In genomic region chr5:75070132-75070531, GRCm38 (mm10) we compare ENCODE assay signal across 13 mouse cellular contexts. TPM values are rescaled to one million over a fixed set of nuclear protein-coding genes. Genes with fewer than 3 reads are reported as not detected.
DNase-seq lines count a peak whose midpoint lies in the region; ATAC-seq and TF ChIP-seq lines count a peak whose summit lies in the region.
"Had no signal": no experiment of that assay in that cellular context is flagged by ENCODE, and none has a peak within 500 bp of the region (broad histone marks: within the 10 kb centered on the region; RNA-seq: fewer than 3 reads in every experiment).

No protein-coding gene starts in this region.

- peaks cover 95% of the 10 kb centered on the region for H3K27me3 ChIP-seq in megakaryocyte, embryonic 14.5 days (replicated peaks)
- H3K27me3 ChIP-seq in embryonic facial prominence, embryonic 11.5 days (ENCODE audit: control insufficient read depth, insufficient read depth, low read length) = peaks cover 65% of the 10 kb centered on the region
- peaks cover 97% of the 10 kb centered on the region for H3K27me3 ChIP-seq in hindbrain, embryonic 13.5 days
- H3K27me3 ChIP-seq in stomach, postnatal 0 days (ENCODE audit: control insufficient read depth, insufficient read depth, low read length) = peaks cover 26% of the 10 kb centered on the region

- peak overlapping the region; percentile 71 for H3K4me3 ChIP-seq in megakaryocyte, embryonic 14.5 days (replicated peaks)
- no peak overlapping the region for H3K4me3 ChIP-seq in embryonic facial prominence, embryonic 11.5 days (ENCODE audit: low read depth, low read length)
- H3K4me3 ChIP-seq in hindbrain, embryonic 13.5 days = no peak overlapping the region
- no peak overlapping the region for H3K4me3 ChIP-seq in stomach, postnatal 0 days (ENCODE audit: low read depth, low read length)
- H3K4me3 ChIP-seq: lung, embryonic 15.5 days; stomach, embryonic 15.5 days had no signal

- H3K9me3 ChIP-seq in megakaryocyte, embryonic 14.5 days = peaks cover 19% of the 10 kb centered on the region
- H3K9me3 ChIP-seq in embryonic facial prominence, embryonic 11.5 days (replicated peaks; ENCODE audit: control insufficient read depth, low read length) = no peaks in the 10 kb centered on the region
- H3K9me3 ChIP-seq in hindbrain, embryonic 13.5 days = no peaks in the 10 kb centered on the region
- H3K9me3 ChIP-seq in stomach, postnatal 0 days (ENCODE audit: control insufficient read depth, low read length) = no peaks in the 10 kb centered on the region
- H3K9me3 ChIP-seq: lung, embryonic 15.5 days; stomach, embryonic 15.5 days had no signal

- H3K36me3 ChIP-seq in megakaryocyte, embryonic 14.5 days (replicated peaks; ENCODE audit: low read length) = no peaks in the 10 kb centered on the region
- no peaks in the 10 kb centered on the region for H3K36me3 ChIP-seq in embryonic facial prominence, embryonic 11.5 days (replicated peaks; ENCODE audit: control insufficient read depth, insufficient read depth, low read depth, low read length)
- no peaks in the 10 kb centered on the region for H3K36me3 ChIP-seq in hindbrain, embryonic 13.5 days
- H3K36me3 ChIP-seq in stomach, postnatal 0 days (ENCODE audit: control insufficient read depth, insufficient read depth, low read length) = no peaks in the 10 kb centered on the region
- H3K36me3 ChIP-seq: lung, embryonic 15.5 days; stomach, embryonic 15.5 days had no signal

- peaks cover 28% of the 10 kb centered on the region for H3K4me1 ChIP-seq in megakaryocyte, embryonic 14.5 days
- H3K4me1 ChIP-seq in embryonic facial prominence, embryonic 11.5 days (ENCODE audit: control insufficient read depth, insufficient read depth, low read length) = peaks cover 5% of the 10 kb centered on the region
- peaks cover 52% of the 10 kb centered on the region for H3K4me1 ChIP-seq in hindbrain, embryonic 13.5 days (replicated peaks)
- no peaks in the 10 kb centered on the region for H3K4me1 ChIP-seq in stomach, postnatal 0 days (replicated peaks; ENCODE audit: control insufficient read depth, insufficient read depth)

- ATAC-seq in megakaryocyte, adult 5-6 weeks (ENCODE audit: poor library complexity, severe bottlenecking) = no peak
- ATAC-seq in embryonic facial prominence, embryonic 11.5 days (replicated peaks; ENCODE audit: insufficient number of reproducible peaks, low FRiP score, low TSS enrichment, low read depth) = no peak
- ATAC-seq in hindbrain, embryonic 13.5 days (ENCODE audit: low FRiP score) = no peak
- ATAC-seq in stomach, postnatal 0 days (ENCODE audit: low FRiP score, low TSS enrichment) = no peak

- TF ChIP-seq CTCF in stomach, postnatal 0 days (IDR thresholded peaks at IDR 0.05; ENCODE audit: low read depth) = no peak

- H3K27ac ChIP-seq in embryonic facial prominence, embryonic 11.5 days (replicated peaks; ENCODE audit: low read depth, low read length) = no peak overlapping the region
- H3K27ac ChIP-seq in hindbrain, embryonic 13.5 days = no peak overlapping the region
- H3K27ac ChIP-seq in stomach, postnatal 0 days (replicated peaks) = no peak overlapping the region
- H3K27ac ChIP-seq: lung, embryonic 15.5 days; stomach, embryonic 15.5 days had no signal

- no peak overlapping the region for H3K9ac ChIP-seq in embryonic facial prominence, embryonic 11.5 days (replicated peaks; ENCODE audit: low read length)
- H3K9ac ChIP-seq in hindbrain, embryonic 13.5 days = no peak overlapping the region
- H3K9ac ChIP-seq in stomach, postnatal 0 days (ENCODE audit: low read length) = no peak overlapping the region
- H3K9ac ChIP-seq: lung, embryonic 15.5 days; stomach, embryonic 15.5 days had no signal

- WGBS in embryonic facial prominence, embryonic 11.5 days = 1% methylated on average over 13 of the region's 13 CpGs
- 0% methylated on average over 13 of the region's 13 CpGs for whole genome bisulfite sequencing in hindbrain, embryonic 13.5 days
- WGBS in stomach, postnatal 0 days = 19% methylated on average over 12 of the region's 13 CpGs

- peak; percentile 45 for DNase-seq in embryonic facial prominence, embryonic 11.5 days (ENCODE audit: low spot score)
- DNase-seq in retina, embryonic 14.5 days (ENCODE audit: low spot score) = peak; percentile 60
- DNase-seq in lung, postnatal 4 days = no peak
- DNase-seq in adrenal gland, adult 18-20 months (ENCODE audit: low spot score in 2 of 2) = no peak
- no peak for DNase-seq in stomach, postnatal 0 days (ENCODE audit: low spot score)
- DNase-seq: kidney, adult 9 months had no signal

- no peak overlapping the region for H3K4me2 ChIP-seq in embryonic facial prominence, embryonic 11.5 days (ENCODE audit: low read depth, low read length)
- peak overlapping the region; percentile 28 for H3K4me2 ChIP-seq in hindbrain, embryonic 13.5 days
- H3K4me2 ChIP-seq in stomach, postnatal 0 days (replicated peaks; ENCODE audit: low read depth) = no peak overlapping the region
- H3K4me2 ChIP-seq: lung, embryonic 15.5 days; stomach, embryonic 15.5 days had no signal

- TF ChIP-seq EP300 in stomach, postnatal 0 days (optimal IDR thresholded peaks at IDR 0.05) = no peak

RNA-seq across cellular contexts. Expression of gene Gsx2, which starts 5.3 kb away (rescaled TPM):
- polyA plus RNA-seq in megakaryocyte, embryonic 14.5 days (2012; ENCODE audit: insufficient read depth, low replicate concordance) = not detected in 2 replicates
- not detected in 2 replicates for total RNA-seq in megakaryocyte, adult 5-6 weeks (2015)
- not detected in 2 replicates for total RNA-seq in megakaryocyte, adult 5-6 weeks (2017)
- polyA plus RNA-seq in embryonic facial prominence, embryonic 11.5 days (2014; fragmentation: Nextera tagmentation; extraction: Ambion mirVana) = 0.82 and 1.7 TPM in 2 replicates
- polyA plus RNA-seq in hindbrain, embryonic 13.5 days (2015; fragmentation: Nextera tagmentation; extraction: Ambion mirVana) = 1.1 and 1.2 TPM in 2 replicates
- total RNA-seq in adrenal gland, adult 18-20 months (2021) = not detected
- not detected in 2 replicates for polyA plus RNA-seq in stomach, postnatal 0 days (2015; fragmentation: Nextera tagmentation; extraction: Ambion mirVana)
- total RNA-seq: common myeloid progenitor, adult 5-6 weeks had no signal
- polyA plus RNA-seq: heart, postnatal 0 days; lung, embryonic 15.5 days; stomach, embryonic 15.5 days had no signal

RNA-seq across cellular contexts. Expression of gene Chic2, which starts 25.6 kb away (rescaled TPM):
- polyA plus RNA-seq in megakaryocyte, embryonic 14.5 days (2012; ENCODE audit: insufficient read depth, low replicate concordance) = 3.0 and 16.6 TPM in 2 replicates
- 56.8 and 62.3 TPM in 2 replicates for total RNA-seq in megakaryocyte, adult 5-6 weeks (2015)
- 41.4 and 49.9 TPM in 2 replicates for total RNA-seq in megakaryocyte, adult 5-6 weeks (2017)
- polyA plus RNA-seq in embryonic facial prominence, embryonic 11.5 days (2014; fragmentation: Nextera tagmentation; extraction: Ambion mirVana) = 45.3 and 51.2 TPM in 2 replicates
- 34.7 and 39.0 TPM in 2 replicates for polyA plus RNA-seq in hindbrain, embryonic 13.5 days (2015; fragmentation: Nextera tagmentation; extraction: Ambion mirVana)
- 10 to 100 TPM; 25.2 to 25.8 TPM for total RNA-seq in adrenal gland, adult 18-20 months (2021)
- polyA plus RNA-seq in stomach, postnatal 0 days (2015; fragmentation: Nextera tagmentation; extraction: Ambion mirVana) = 42.2 and 43.2 TPM in 2 replicates

Comparison
In these comparisons a context has a peak if more than half of its experiments do, and no peak if none do; other contexts are left out.
1. DNase-seq: peak in embryonic facial prominence, embryonic 11.5 days (single experiment) and retina, embryonic 14.5 days (single experiment); none in lung, postnatal 4 days (0 of 2), adrenal gland, adult 18-20 months (0 of 2) and stomach, postnatal 0 days (single experiment).